In the genomic region with DNA sequence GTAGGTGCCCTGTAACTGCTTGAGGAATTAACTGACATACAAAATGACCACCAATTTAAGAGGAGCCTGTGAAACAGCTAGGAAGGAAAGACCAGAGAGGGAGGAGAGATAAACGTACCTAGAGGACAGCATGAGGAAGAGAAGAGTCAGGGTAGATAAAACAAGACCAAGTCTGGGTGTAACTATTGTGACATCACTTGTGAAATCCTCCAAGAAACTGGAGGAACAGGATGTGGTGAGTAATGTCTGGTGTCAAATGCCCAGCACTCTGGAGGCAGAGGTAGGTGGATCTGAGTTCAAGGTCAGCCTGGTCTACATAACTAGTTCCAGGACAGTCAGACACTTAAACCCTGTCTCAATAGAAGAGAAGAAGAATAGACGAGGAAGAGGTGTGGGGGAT, we compare ENCODE assay signal across 18 mouse cellular contexts. TPM values are rescaled to one million over a fixed set of nuclear protein-coding genes. Genes with fewer than 3 reads are reported as not detected.
DNase-seq lines count a peak whose midpoint lies in the region; ATAC-seq lines count a peak whose summit lies in the region.
"Had no signal": no experiment of that assay in that cellular context is flagged by ENCODE, and none has a peak within 500 bp of the region (broad histone marks: within the 10 kb centered on the region; RNA-seq: fewer than 3 reads in every experiment).

No protein-coding gene starts in this region.

- no peak overlapping the region for H3K27ac ChIP-seq in heart, embryonic 12.5 days (ENCODE audit: poor library complexity, severe bottlenecking)
- H3K27ac ChIP-seq: forebrain, embryonic 10.5 days; heart, embryonic 10.5 days; hindbrain, embryonic 14.5 days; intestine, embryonic 15.5 days; limb, embryonic 13.5 days; liver, embryonic 15.5 days; midbrain, embryonic 15.5 days had no signal

- H3K4me3 ChIP-seq in heart, embryonic 12.5 days = no peak overlapping the region
- H3K4me3 ChIP-seq: forebrain, embryonic 10.5 days; heart, embryonic 10.5 days; intestine, embryonic 15.5 days; limb, embryonic 13.5 days; liver, embryonic 15.5 days; midbrain, embryonic 15.5 days had no signal

- 54% methylated on average over 2 of the region's 2 CpGs for WGBS in heart, embryonic 12.5 days

- no peak overlapping the region for H3K4me2 ChIP-seq in heart, embryonic 12.5 days
- H3K4me2 ChIP-seq: hindbrain, embryonic 14.5 days; intestine, embryonic 15.5 days; limb, embryonic 13.5 days; liver, embryonic 15.5 days; midbrain, embryonic 15.5 days had no signal

- no peaks in the 10 kb centered on the region for H3K4me1 ChIP-seq in heart, embryonic 12.5 days (replicated peaks)
- H3K4me1 ChIP-seq: forebrain, embryonic 10.5 days; heart, embryonic 10.5 days; intestine, embryonic 15.5 days; limb, embryonic 13.5 days; liver, embryonic 15.5 days; midbrain, embryonic 15.5 days had no signal

- H3K36me3 ChIP-seq in heart, embryonic 12.5 days = no peaks in the 10 kb centered on the region
- H3K36me3 ChIP-seq: forebrain, embryonic 10.5 days; heart, embryonic 10.5 days; intestine, embryonic 15.5 days; liver, embryonic 15.5 days; midbrain, embryonic 15.5 days had no signal

- no peaks in the 10 kb centered on the region for H3K27me3 ChIP-seq in heart, embryonic 12.5 days (replicated peaks)
- H3K27me3 ChIP-seq: intestine, embryonic 15.5 days; limb, embryonic 13.5 days; liver, embryonic 15.5 days; midbrain, embryonic 15.5 days had no signal

- 0 out of 2 replicates have a peak, but pooled peaks have one; percentile 22 for ATAC-seq in heart, embryonic 12.5 days (ENCODE audit: insufficient number of reproducible peaks, low FRiP score)
- peak; percentile 77 for ATAC-seq in common myeloid progenitor, adult 5-6 weeks (replicated peaks; ENCODE audit: low read depth, poor library complexity, severe bottlenecking)
- ATAC-seq in monocyte, adult 5-6 weeks (replicated peaks; ENCODE audit: insufficient number of reproducible peaks, low FRiP score, low TSS enrichment, poor library complexity, severe bottlenecking) = peak; percentile 95
- ATAC-seq: intestine, embryonic 15.5 days; midbrain, embryonic 15.5 days had no signal

- no peak overlapping the region for H3K9ac ChIP-seq in heart, embryonic 12.5 days
- H3K9ac ChIP-seq: hindbrain, embryonic 14.5 days; intestine, embryonic 15.5 days; limb, embryonic 13.5 days; liver, embryonic 15.5 days; midbrain, embryonic 15.5 days had no signal

- no peaks in the 10 kb centered on the region for H3K9me3 ChIP-seq in heart, embryonic 12.5 days (replicated peaks)
- H3K9me3 ChIP-seq: heart, embryonic 10.5 days; intestine, embryonic 15.5 days; limb, embryonic 13.5 days; liver, embryonic 15.5 days; midbrain, embryonic 15.5 days had no signal

- DNase-seq in heart, adult 18-20 months = no peak
- peak; percentile 58 for DNase-seq in 3T3-L1 (ENCODE audit: low read depth, low spot score)
- DNase-seq in cerebellum, postnatal 36 days = no peak
- DNase-seq in left cerebral cortex, adult 11 months (ENCODE audit: low spot score) = no peak
- DNase-seq in right cerebral cortex, adult 18-20 months = no peak
- DNase-seq: cerebellum, adult 8-10 months; heart, postnatal 14 days; thymus, adult 18-20 months had no signal

RNA-seq across cellular contexts. Expression of a gene that starts 11.0 kb away (rescaled TPM):
- polyA plus RNA-seq in heart, embryonic 12.5 days (2016; fragmentation: Nextera tagmentation; extraction: Ambion mirVana) = 50.9 and 57.7 TPM in 2 replicates
- 10 to 100 TPM; 34.9 to 44.1 TPM for total RNA-seq in heart, adult 18-20 months (2021)
- 73.3 and 90.3 TPM in 2 replicates for total RNA-seq in common myeloid progenitor, adult 5-6 weeks (2017)
- total RNA-seq in monocyte, adult 5-6 weeks (2017) = 109 to 142 TPM (median 139 TPM) in 3 replicates

RNA-seq across cellular contexts. Expression of a gene that starts 30.2 kb away (rescaled TPM):
- 23.8 and 25.6 TPM in 2 replicates for polyA plus RNA-seq in heart, embryonic 12.5 days (2016; fragmentation: Nextera tagmentation; extraction: Ambion mirVana)
- total RNA-seq in heart, adult 18-20 months (2021) = 1 to 10 TPM; 5.4 to 5.8 TPM
- 0.73 TPM in 1 of 2 replicates, not detected in the other for total RNA-seq in common myeloid progenitor, adult 5-6 weeks (2017)
- not detected in 3 replicates for total RNA-seq in monocyte, adult 5-6 weeks (2017)

Comparison
In these comparisons a context has a peak if more than half of its experiments do, and no peak if none do; other contexts are left out.
1. ATAC-seq: peak in every context shown above with its lines; median percentile 95 in monocyte, adult 5-6 weeks; 77 in common myeloid progenitor, adult 5-6 weeks; 22 in heart, embryonic 12.5 days.